Mouse (Mus musculus) lung, postnatal 0 days (tissue): ENCODE measurements around the gene Rab43.

Source experiments
- CTCF ChIP-seq: IDR thresholded peaks from 2 replicates; pipeline ENCODE4 v1.5.1; 2016; ENCODE audit warnings: antibody characterized with exemption, mild to moderate bottlenecking
- EP300 ChIP-seq: IDR thresholded peaks from 2 replicates; pipeline ENCODE4 v1.6.1; 2016; ENCODE audit warnings: antibody characterized with exemption, mild to moderate bottlenecking, control low read depth

- TF ChIP-seq CTCF, result no peak
- TF ChIP-seq EP300, result no peak
Measured at GRCm38 (mm10) chr6:87788896-87789587, 22.9 kb downstream of the Rab43 start.
